Mouse (Mus musculus) hindbrain, embryonic 13.5 days (tissue): ENCODE results near the gene Itga2b. TPM values are rescaled to one million over a fixed set of nuclear protein-coding genes. Genes with fewer than 3 reads are reported as not detected.
"Not testable (repeated sequence)": the region's sequence is repeated elsewhere in the genome, so short reads cannot be mapped to it uniquely, and the experiment has no call there.

Experiments
- ATAC-seq: fragments of 200-750 bp; cut with Nextera tagmentation; 2 replicates; pipeline ENCODE4 v1.8.0; 2017; ENCODE audit warnings: moderate TSS enrichment; ENCODE audit not compliant: low FRiP score
- H3K27ac ChIP-seq: fragments of 300-500 bp; sonication (generic); 2 replicates; pipeline ENCODE4 v1.5.1; 2015; ENCODE audit warnings: inconsistent platforms, mild to moderate bottlenecking, moderate library complexity
- H3K27me3 ChIP-seq: fragments of 300-500 bp; sonication (generic); 2 replicates; pipeline ENCODE4 v1.6.1; 2015; ENCODE audit warnings: mild to moderate bottlenecking, inconsistent platforms
- H3K36me3 ChIP-seq: fragments of 300-500 bp; sonication (generic); 2 replicates; pipeline ENCODE4 v1.6.1; 2015; ENCODE audit warnings: mild to moderate bottlenecking, inconsistent platforms
- H3K4me1 ChIP-seq: fragments of 300-500 bp; sonication (generic); replicated peaks from 2 replicates; pipeline ENCODE4 v1.6.1; 2015; ENCODE audit warnings: inconsistent platforms
- H3K4me2 ChIP-seq: fragments of 300-500 bp; sonication (generic); 2 replicates; pipeline ENCODE4 v1.6.1; 2015; ENCODE audit warnings: inconsistent platforms, mild to moderate bottlenecking, moderate library complexity
- H3K4me3 ChIP-seq: fragments of 300-500 bp; sonication (generic); 2 replicates; pipeline ENCODE4 v1.5.1; 2015; ENCODE audit warnings: mild to moderate bottlenecking, inconsistent platforms
- H3K9ac ChIP-seq: fragments of 300-500 bp; sonication (generic); 2 replicates; pipeline ENCODE4 v1.6.1; 2015; ENCODE audit warnings: mild to moderate bottlenecking, inconsistent platforms
- H3K9me3 ChIP-seq: fragments of 300-500 bp; sonication (generic); 2 replicates; pipeline ENCODE4 v1.6.1; 2016; ENCODE audit warnings: inconsistent platforms
- WGBS: fragments of 180-500 bp; shearing (Covaris S2); methylation state at CpG from one replicate; pipeline ENCODE4 v1.1.7; 2015; 5-methylcytosine and 5-hydroxymethylcytosine counted together
- polyA plus RNA-seq: library from polyadenylated mRNA; unstranded; fragments of >200 nt; fragmentation: Nextera tagmentation; extraction: Ambion mirVana; gene quantifications from 2 replicates; pipeline ENCODE4 v1.2.1, GENCODE M21; 2015

Gene Itga2b
- polyA plus RNA-seq, 1 experiment from 2014 or later: 6.2 TPM

DNA sequence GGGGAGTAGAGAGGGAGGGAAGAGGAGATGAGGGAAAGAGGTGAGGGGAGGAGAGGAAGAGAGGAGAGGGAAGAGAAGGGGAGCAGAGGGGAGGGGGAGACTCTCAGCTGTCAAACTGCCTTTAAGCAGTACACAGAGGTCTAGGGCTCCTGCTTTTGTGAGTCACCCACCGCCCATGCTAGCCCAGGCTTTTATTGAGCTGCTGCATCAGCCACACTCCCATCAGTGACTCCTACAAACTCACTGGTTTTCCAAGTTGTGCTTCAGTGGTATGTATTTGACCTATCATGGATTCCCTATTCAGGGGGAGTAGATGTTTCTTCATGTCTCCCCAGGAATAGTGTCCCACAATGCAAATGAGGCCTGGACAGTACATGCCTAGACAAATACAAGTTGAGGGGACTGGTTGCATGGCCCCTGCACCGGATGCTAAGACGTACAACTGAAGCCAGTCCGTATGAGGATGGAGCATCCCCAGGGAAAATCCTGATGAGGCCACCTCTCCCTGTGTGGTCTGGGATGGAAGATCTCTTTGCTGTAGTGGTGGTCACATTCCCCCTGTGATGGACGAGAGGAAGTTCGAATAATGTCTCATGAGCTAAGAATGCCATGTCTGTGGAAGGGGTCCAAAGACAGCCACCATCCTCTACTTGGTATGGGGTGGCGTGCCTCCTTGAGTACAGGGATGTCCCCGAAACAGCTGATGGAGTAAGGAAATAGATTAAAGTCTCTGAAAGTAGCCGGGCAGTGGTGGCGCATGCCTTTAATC, 54.7 kb downstream of the Itga2b start:
- 0 out of 2 replicates have a peak, but pooled peaks cover 3% of the 10 kb centered on the region for H3K27me3 ChIP-seq
- 78% methylated on average over 10 of the region's 10 CpGs for WGBS
- H3K27ac ChIP-seq: no peak overlapping the region
- H3K9ac ChIP-seq: no peak overlapping the region
- H3K4me2 ChIP-seq: no peak overlapping the region
- no peaks in the 10 kb centered on the region for H3K36me3 ChIP-seq
- no peaks in the 10 kb centered on the region for H3K9me3 ChIP-seq
- no peak for ATAC-seq
- H3K4me3 ChIP-seq: no peak overlapping the region
- H3K4me1 ChIP-seq: no peaks in the 10 kb centered on the region

DNA sequence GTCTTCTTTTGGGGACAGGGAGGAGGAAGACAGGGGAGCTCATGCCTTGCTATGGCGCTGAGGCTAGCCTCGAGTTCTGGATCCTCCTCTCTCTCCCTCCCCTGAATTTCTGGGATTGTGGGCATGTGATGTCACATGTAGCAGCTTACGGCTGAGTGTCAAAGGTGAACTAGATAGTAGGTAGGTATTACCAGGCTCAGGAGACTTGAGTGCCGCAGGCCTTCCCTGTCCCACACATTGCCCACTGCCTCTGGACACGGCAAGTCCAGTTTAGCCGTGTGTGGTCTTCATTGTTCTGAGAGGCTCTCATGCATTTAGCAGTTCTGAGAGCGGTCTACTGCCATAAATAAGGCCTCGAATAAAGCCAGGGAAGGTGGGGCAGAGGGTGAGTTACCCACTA, 56.9 kb downstream of the Itga2b start:
- H3K9me3 ChIP-seq: no peaks in the 10 kb centered on the region
- H3K4me3 ChIP-seq: no peak overlapping the region
- H3K27ac ChIP-seq: no peak overlapping the region
- ATAC-seq: no peak
- H3K9ac ChIP-seq: no peak overlapping the region
- no peaks in the 10 kb centered on the region for H3K36me3 ChIP-seq
- 0 out of 2 replicates have a peak, but pooled peaks cover 3% of the 10 kb centered on the region for H3K27me3 ChIP-seq
- H3K4me2 ChIP-seq: no peak overlapping the region
- H3K4me1 ChIP-seq: peaks cover under 1% of the 10 kb centered on the region
- 79% methylated on average over 8 of the region's 8 CpGs for WGBS

DNA sequence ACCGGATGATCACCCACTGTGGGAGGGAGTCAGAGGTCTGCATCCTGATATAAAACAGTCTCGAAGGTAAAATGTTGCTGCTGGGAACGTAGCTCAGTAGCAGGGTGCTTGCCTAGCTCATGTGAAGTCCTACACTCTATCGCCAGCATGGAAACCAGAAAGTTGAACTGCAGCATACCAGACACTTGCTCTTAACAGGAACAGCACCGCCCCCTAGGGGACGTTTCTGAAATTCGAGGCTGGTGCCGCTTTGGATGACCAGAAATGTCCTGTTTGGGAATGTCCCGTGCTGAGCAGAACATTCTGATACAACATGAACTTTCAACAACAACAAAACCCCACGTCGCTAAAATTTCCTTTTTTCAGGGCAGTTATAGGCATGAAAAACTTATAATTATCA, 58.2 kb downstream of the Itga2b start:
- H3K4me3 ChIP-seq: no peak overlapping the region
- WGBS: 9% methylated on average over 11 of the region's 11 CpGs
- peaks cover 9% of the 10 kb centered on the region for H3K4me1 ChIP-seq
- H3K4me2 ChIP-seq: no peak overlapping the region
- no peaks in the 10 kb centered on the region for H3K9me3 ChIP-seq
- H3K27ac ChIP-seq: no peak overlapping the region
- H3K27me3 ChIP-seq: 0 out of 2 replicates have a peak, but pooled peaks cover 3% of the 10 kb centered on the region
- ATAC-seq: no peak
- H3K9ac ChIP-seq: no peak overlapping the region
- H3K36me3 ChIP-seq: no peaks in the 10 kb centered on the region

DNA sequence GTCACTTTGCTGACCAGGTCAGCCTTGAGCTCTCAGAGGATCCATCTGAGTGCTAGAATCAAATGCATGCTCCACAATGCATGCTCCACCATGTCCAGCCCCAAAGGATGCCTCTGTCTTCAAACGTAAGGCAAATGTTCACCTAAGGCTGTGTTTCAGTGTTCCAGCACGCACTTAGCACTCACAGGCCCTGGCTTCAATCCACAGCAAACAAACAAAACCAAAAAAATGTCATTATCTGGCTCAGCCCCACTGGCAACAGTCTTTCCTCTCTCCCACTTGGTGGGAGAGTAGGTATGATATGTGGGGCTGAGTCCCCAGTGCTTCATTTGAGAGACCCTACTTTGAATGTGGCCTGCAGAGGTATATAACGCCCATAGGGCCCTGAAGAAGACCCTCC, 58.9 kb downstream of the Itga2b start:
- Histone ChIP-seq H3K4me2 (no peak overlapping the region), H3K27me3 (0 out of 2 replicates have a peak, but pooled peaks cover 3% of the 10 kb centered on the region), H3K4me3 (no peak overlapping the region), H3K9me3 (no peaks in the 10 kb centered on the region), H3K9ac (no peak overlapping the region), H3K4me1 (peaks cover 16% of the 10 kb centered on the region), H3K36me3 (no peaks in the 10 kb centered on the region), H3K27ac (no peak overlapping the region)
- ATAC-seq: no peak
- 84% methylated on average over 3 of the region's 3 CpGs for WGBS

DNA sequence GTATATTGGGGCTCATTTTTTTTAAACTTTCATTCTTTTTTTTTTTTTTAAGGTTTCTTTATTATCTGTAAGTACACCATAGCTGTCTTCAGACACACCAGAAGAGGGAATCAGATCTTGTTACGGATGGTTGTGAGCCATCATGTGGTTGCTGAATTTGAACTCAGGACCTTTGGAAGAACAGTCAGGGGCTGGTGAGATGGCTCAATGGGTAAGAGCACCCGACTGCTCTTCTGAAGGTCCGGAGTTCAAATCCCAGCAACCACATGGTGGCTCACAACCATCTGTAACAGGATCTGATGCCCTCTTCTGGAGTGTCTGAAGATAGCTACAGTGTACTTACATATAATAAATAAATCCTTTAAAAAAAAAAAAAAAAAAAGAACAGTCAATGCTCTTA, 59.6 kb downstream of the Itga2b start:
- not testable (repeated sequence) for H3K4me3 ChIP-seq, ATAC-seq, H3K9ac ChIP-seq, H3K9me3 ChIP-seq, H3K27me3 ChIP-seq, H3K27ac ChIP-seq, H3K4me2 ChIP-seq, H3K36me3 ChIP-seq
- WGBS: 97% methylated on average over 3 of the region's 3 CpGs
- peaks cover 23% of the 10 kb centered on the region for H3K4me1 ChIP-seq

DNA sequence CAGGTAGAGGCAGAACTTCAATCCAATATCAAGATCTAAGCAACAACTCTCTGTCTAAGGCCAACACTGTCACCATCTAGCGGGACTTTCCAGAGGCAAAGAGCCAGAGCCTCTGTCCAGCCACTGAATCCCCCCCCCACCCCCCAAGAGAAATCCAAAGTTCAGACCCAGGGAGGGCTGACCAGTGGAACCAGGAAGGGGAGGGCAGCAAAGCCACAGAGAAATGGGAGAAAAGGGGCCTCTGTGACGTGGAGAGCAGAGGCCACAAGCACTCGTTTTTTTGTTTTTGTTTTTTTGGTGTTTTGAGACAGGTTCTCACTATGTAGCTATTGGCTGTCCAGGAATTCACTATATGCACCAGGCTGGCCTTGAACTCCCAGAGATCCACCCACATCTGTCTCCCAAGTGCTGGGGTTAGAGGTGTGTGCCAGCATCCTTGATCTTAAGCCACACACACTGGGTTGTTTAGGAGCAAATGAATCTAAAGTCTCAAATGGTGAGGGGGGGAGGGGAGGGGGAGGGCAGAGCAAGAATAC, 60.1 kb downstream of the Itga2b start:
- Histone ChIP-seq H3K9ac (no peak overlapping the region), H3K4me1 (peaks cover 28% of the 10 kb centered on the region), H3K4me2 (no peak overlapping the region), H3K4me3 (no peak overlapping the region), H3K9me3 (no peaks in the 10 kb centered on the region), H3K27ac (no peak overlapping the region), H3K27me3 (no peaks in the 10 kb centered on the region), H3K36me3 (peaks cover 1% of the 10 kb centered on the region)
- no peak for ATAC-seq
- WGBS: 95% methylated on average over 3 of the region's 3 CpGs

DNA sequence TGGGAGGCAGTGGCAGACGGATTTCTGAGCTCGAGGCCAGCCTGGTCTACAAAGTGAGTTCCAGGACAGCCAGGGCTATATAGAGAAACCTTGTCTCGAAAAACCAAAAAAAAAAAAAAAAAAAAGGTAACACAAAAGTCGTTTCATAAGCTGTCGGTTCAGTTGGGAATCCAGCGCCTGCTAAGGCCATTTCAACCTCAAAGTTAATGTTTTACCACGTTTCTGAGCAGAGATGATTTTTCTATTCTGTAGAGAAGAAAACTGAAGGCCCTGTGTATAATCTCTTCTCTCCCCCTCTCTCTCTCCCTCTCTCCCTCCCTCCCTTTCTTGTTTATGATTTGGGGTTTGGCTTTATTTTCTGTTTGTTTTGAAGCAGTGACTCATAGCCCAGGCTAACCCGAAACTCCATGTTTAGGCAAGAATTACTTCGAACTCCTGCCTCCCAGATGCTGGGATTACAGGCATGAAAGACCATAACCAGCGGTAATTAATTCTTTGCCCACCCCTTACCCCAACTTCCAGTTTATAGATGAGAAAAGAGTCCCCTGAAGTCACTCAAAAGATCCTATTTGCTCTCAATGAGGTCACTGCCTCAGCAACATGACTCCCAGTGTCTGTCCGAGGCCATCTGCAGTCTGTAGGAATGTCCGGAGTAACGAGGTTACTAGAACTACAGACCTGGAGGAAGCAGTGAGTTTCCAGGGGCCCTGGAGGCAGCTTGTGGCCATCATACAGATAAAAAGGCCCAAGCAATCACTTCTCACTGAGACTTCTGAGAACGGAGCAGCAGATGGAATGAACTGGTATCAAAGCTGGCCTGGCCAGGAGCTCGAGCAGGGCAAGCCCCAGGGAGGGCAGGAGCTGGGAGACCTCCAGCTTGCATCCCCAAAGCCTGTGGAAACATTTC, 60.8 kb downstream of the Itga2b start:
- Histone ChIP-seq H3K27me3 (no peaks in the 10 kb centered on the region), H3K4me1 (peaks cover 34% of the 10 kb centered on the region), H3K9ac (no peak overlapping the region; the same call in 1 of the 2 replicates), H3K27ac (peak overlapping the region; percentile 60), H3K4me2 (peak overlapping the region; percentile 93), H3K9me3 (no peaks in the 10 kb centered on the region), H3K4me3 (peak overlapping the region; percentile 77), H3K36me3 (peaks cover 8% of the 10 kb centered on the region)
- no peak for ATAC-seq
- WGBS: 45% methylated on average over 15 of the region's 15 CpGs

DNA sequence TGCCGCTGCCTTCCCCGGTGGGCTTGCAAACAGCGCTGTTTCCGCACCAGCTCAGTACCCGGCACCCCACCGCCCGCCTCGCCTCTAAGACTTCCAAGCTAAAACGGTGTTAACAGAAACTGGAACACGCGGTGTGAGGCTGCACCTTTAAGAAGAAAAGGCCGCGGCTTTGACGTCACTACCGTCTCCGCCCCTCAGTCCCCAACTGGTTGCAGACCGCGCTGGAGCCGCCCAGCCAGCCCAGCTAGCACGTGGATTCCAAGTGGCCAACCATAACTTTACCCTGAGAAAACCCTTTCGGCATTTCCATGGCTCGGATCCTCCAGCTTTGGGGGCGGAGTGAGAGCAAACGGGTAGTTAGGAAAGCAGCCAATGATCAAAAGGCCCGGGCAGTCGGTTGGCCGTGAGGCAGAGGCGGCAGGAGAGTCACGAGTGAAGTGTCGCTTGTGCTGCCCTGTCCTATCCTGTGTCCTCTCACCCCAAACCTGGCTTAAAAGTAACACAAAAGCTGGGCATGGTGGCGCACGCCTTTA, 61.5 kb downstream of the Itga2b start:
- H3K9me3 ChIP-seq: no peaks in the 10 kb centered on the region
- under 1% methylated on average over 32 of the region's 32 CpGs for WGBS
- peak overlapping the region; percentile 92 for H3K27ac ChIP-seq
- H3K36me3 ChIP-seq: peaks cover 16% of the 10 kb centered on the region
- H3K4me3 ChIP-seq: peak overlapping the region; percentile 77
- H3K4me1 ChIP-seq: peaks cover 34% of the 10 kb centered on the region
- peak; percentile 89 for ATAC-seq
- H3K27me3 ChIP-seq: no peaks in the 10 kb centered on the region
- H3K4me2 ChIP-seq: peak overlapping the region; percentile 93
- H3K9ac ChIP-seq: no peak overlapping the region; the same call in 1 of the 2 replicates

DNA sequence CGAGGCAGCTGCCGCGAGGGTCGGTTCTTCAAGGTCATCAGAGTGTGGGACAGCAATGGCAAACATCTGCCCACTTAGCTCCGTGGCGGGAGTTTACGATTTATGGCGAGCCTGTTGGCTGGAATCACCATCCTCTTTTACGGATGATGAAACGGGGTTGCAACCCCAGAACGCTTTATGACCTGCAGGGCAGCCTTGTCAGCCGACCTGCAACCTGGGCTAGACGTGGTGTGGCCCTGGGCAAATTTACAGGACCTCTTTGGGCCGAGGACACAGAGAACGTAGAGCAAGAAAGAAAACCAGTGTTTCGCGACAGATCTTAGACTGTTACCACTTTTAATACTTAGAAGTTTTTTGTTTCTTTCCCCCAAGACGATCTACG, 62.1 kb downstream of the Itga2b start, which contains the start of gene Slc25a39:
TSS of gene Slc25a39 (minus strand) at position 113 of the 382 bp plus-strand sequence.
- peaks cover 34% of the 10 kb centered on the region for H3K4me1 ChIP-seq
- H3K27ac ChIP-seq: peak within 1 kb of the TSS; percentile 92
- H3K27me3 ChIP-seq: no peaks in the 10 kb centered on the region
- H3K4me3 ChIP-seq: peak within 1 kb of the TSS; percentile 77
- WGBS: 1% methylated on average over 19 of the region's 19 CpGs
- peak within 1 kb of the TSS; percentile 93 for H3K4me2 ChIP-seq
- no peak for ATAC-seq
- H3K9me3 ChIP-seq: no peaks in the 10 kb centered on the region
- H3K9ac ChIP-seq: peak within 1 kb of the TSS; percentile 93
- H3K36me3 ChIP-seq: peaks cover 22% of the 10 kb centered on the region

DNA sequence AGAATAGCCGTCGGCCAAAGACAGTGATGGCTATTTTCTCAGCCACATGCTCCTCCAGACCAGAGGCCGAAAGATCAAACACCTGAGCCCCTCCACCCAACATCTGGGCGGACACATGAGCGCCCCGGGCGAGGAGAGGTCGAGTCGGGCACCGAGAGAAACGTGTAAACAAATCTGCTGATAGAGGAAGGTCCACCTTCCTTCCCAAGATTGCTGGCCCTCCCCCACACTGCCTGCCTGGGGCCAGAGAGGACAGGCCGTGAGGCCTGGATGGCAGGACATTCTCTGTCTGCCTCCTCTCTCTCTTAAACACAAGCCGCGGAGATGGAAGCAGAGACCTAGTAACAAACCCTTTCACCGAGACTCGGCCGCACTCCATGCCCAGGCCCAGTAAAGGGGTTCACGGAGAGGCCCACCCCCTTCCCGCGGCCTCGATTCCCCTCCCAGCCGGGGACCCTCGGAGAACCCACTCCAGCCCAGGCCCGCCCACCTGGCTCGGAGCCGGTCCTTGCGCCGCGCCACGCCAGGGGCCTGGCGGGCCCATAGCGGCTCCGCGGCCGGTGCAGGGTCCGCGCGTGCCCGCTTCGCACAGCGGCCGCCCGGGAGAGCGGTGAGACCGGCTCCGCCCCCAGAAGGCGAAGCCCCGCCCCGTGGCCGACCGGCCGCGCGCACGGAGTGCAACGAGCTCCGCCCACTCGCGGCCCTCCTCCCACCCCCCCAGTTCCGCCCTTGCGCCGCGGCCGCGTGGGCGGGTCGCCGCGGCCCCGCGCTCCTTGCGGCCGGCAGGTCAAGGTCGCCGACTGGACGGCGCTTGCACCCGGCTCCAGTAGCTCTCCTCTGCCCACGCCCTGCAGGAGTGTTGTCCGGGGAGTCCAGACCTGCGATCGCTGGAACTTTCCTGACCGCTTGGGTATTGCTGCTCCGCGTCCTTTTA, 62.8 kb downstream of the Itga2b start:
- WGBS: under 1% methylated on average over 85 of the region's 85 CpGs
- peak; percentile 65 for ATAC-seq
- Histone ChIP-seq H3K4me1 (peaks cover 34% of the 10 kb centered on the region), H3K4me2 (peak overlapping the region; percentile 93), H3K9ac (peak overlapping the region; percentile 93), H3K4me3 (peak overlapping the region; percentile 77), H3K27ac (peak overlapping the region; percentile 92), H3K9me3 (no peaks in the 10 kb centered on the region), H3K36me3 (peaks cover 28% of the 10 kb centered on the region), H3K27me3 (no peaks in the 10 kb centered on the region)

DNA sequence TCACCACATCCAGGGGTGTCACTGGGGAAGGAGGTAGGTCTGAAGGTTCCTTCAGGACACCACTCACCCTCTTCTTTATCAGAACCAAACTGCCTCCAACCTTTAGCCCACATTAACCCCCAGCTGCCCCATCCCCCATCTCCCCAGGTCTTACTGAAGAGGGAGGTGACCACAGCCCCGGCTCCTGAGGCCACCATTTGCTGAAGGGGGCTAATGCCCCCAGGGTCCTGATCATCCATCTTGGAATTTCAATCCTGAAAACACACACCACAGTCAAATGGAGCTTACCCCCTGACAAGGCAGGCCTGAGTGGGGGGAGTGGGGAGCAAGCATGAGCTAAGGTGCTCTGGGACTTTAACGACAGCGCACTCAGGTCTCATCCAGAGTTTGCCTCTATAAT, 63.5 kb downstream of the Itga2b start:
- peak overlapping the region; percentile 92 for H3K27ac ChIP-seq
- H3K9ac ChIP-seq: peak overlapping the region; percentile 93
- H3K4me3 ChIP-seq: peak overlapping the region; percentile 77
- WGBS: 12% methylated on average over 3 of the region's 3 CpGs
- peaks cover 41% of the 10 kb centered on the region for H3K4me1 ChIP-seq
- H3K36me3 ChIP-seq: peaks cover 36% of the 10 kb centered on the region
- peak overlapping the region; percentile 93 for H3K4me2 ChIP-seq
- H3K27me3 ChIP-seq: no peaks in the 10 kb centered on the region
- H3K9me3 ChIP-seq: no peaks in the 10 kb centered on the region
- ATAC-seq: no peak
